Mouse (Mus musculus): Measurements from ENCODE around the gene Fgf13. TPM values are rescaled to one million over a fixed set of nuclear protein-coding genes. Genes with fewer than 3 reads are reported as not detected.

Gene Fgf13
- total RNA-seq, 1 experiment, result 1.3 TPM

DNA sequence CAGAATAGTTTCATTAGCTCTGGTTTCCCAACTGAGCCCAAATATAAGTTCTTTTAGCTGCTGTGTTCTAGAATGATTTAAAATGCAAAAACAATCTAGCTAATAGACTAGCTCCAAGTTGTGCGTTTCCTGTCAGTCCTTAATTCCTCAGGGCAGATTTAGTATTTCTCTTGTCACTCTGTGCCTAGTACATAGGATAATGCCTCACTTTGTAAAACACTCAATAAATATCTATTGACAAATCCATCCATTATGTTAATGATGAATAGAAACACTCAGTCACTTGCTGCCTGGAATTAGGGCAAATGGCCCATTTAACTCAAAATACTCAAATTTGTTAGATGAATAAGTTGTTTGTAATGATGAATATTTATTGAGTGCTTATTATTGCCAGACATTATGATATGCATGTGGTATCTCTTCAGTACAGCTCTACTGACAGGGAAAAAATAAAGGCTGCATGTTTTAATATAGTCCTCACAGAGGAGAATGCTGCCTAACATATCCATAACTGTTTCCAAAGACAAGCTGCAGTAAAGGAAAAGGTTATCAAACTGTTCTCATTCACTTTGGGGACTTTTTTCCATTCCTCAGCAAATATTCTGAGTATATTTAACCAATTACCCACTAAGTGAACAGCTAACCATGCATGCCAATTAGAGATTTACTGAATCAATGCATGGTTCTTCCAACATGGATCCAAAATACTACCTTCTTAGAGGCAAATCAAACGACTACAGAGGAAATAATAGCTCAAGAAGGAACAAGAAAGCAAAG, 327.0 kb downstream of the Fgf13 start:
- Histone ChIP-seq H3K4me1 (ENCODE audit: control insufficient read depth in 2 of 2, insufficient read depth in 2 of 2, low read length in 2 of 2, poor library complexity in 1 of 2) (no peaks in the 10 kb centered on the region), H3K36me3 (ENCODE audit: control insufficient read depth, insufficient read depth, low read length, poor library complexity, severe bottlenecking) (no peaks in the 10 kb centered on the region), H3K9me3 (ENCODE audit: control insufficient read depth, insufficient read depth, low read depth, low read length) (no peaks in the 10 kb centered on the region), H3K4me3 (ENCODE audit: insufficient read depth in 1 of 2, low read depth in 1 of 2, low read length in 2 of 2, poor library complexity in 1 of 2, severe bottlenecking in 1 of 2) (no peak overlapping the region), H3K9ac (ENCODE audit: insufficient read depth, low read depth, low read length, poor library complexity, severe bottlenecking) (no peak overlapping the region), H3K27ac (ENCODE audit: insufficient read depth, low read depth, low read length, poor library complexity, severe bottlenecking) (no peak overlapping the region)
- TF ChIP-seq ZNF384 (IDR thresholded peaks at IDR 0.05; ENCODE audit: low read depth, low read length) (no peak), HCFC1 (IDR thresholded peaks at IDR 0.05; ENCODE audit: borderline replicate concordance, insufficient read depth, low read length) (no peak), MAFK (IDR thresholded peaks at IDR 0.05; ENCODE audit: insufficient read depth, low read depth, low read length) (no peak), CHD2 (IDR thresholded peaks at IDR 0.05; ENCODE audit: low read depth, low read length) (no peak), ZC3H11A (IDR thresholded peaks at IDR 0.05; ENCODE audit: borderline replicate concordance, low read depth, low read length) (no peak)
- in situ Hi-C loops (cut with MboI; ENCODE audit: low sequenced_read_pairs in 2 of 2, unreplicated experiment in 2 of 2), result no loop called here
- no peak for DNase-seq (ENCODE audit: low read depth, low spot score)

DNA sequence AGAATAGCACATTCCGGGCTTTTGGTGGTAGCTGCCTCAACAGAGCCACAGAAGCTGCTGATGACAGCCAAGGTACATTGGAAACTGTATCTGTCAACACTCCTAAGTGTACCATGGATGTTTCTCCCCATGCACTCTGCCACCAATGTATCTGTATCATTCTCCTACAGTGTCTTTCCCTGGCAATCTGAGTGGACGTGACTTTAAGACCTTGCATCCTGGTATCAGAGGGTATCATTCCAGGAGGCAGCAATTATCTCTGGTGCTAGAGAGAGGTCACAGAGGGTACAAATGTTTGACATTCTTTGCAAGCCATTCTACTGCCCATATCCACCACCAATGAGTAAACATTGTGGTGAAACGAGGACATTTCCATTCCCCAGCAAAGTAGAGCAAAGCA, 347.2 kb downstream of the Fgf13 start:
- no peaks in the 10 kb centered on the region for H3K36me3 ChIP-seq (ENCODE audit: control insufficient read depth, insufficient read depth, low read length, poor library complexity, severe bottlenecking)
- in situ Hi-C loops (cut with MboI; ENCODE audit: low sequenced_read_pairs in 2 of 2, unreplicated experiment in 2 of 2), result no loop called here
- TF ChIP-seq MAFK (IDR thresholded peaks at IDR 0.05; ENCODE audit: insufficient read depth, low read depth, low read length) (no peak), HCFC1 (IDR thresholded peaks at IDR 0.05; ENCODE audit: borderline replicate concordance, insufficient read depth, low read length) (no peak), ZNF384 (IDR thresholded peaks at IDR 0.05; ENCODE audit: low read depth, low read length) (no peak), ZC3H11A (IDR thresholded peaks at IDR 0.05; ENCODE audit: borderline replicate concordance, low read depth, low read length) (no peak), CHD2 (IDR thresholded peaks at IDR 0.05; ENCODE audit: low read depth, low read length) (no peak)

GRCm38 (mm10) chrX:59201146-59201545, 366.7 kb downstream of the Fgf13 start:
- Histone ChIP-seq H3K9me3 (ENCODE audit: control insufficient read depth, insufficient read depth, low read depth, low read length) (no peaks in the 10 kb centered on the region), H3K4me1 (ENCODE audit: control insufficient read depth in 2 of 2, insufficient read depth in 2 of 2, low read length in 2 of 2, poor library complexity in 1 of 2) (no peaks in the 10 kb centered on the region), H3K27ac (ENCODE audit: insufficient read depth, low read depth, low read length, poor library complexity, severe bottlenecking) (no peak overlapping the region), H3K9ac (ENCODE audit: insufficient read depth, low read depth, low read length, poor library complexity, severe bottlenecking) (no peak overlapping the region), H3K4me3 (ENCODE audit: insufficient read depth in 1 of 2, low read depth in 1 of 2, low read length in 2 of 2, poor library complexity in 1 of 2, severe bottlenecking in 1 of 2) (no peak overlapping the region), H3K36me3 (ENCODE audit: control insufficient read depth, insufficient read depth, low read length, poor library complexity, severe bottlenecking) (no peaks in the 10 kb centered on the region)
- in situ Hi-C loops (cut with MboI; ENCODE audit: low sequenced_read_pairs in 2 of 2, unreplicated experiment in 2 of 2), result no loop called here
- no peak for DNase-seq (ENCODE audit: low read depth, low spot score)
- TF ChIP-seq ZNF384 (IDR thresholded peaks at IDR 0.05; ENCODE audit: low read depth, low read length) (no peak), ZC3H11A (IDR thresholded peaks at IDR 0.05; ENCODE audit: borderline replicate concordance, low read depth, low read length) (no peak), HCFC1 (IDR thresholded peaks at IDR 0.05; ENCODE audit: borderline replicate concordance, insufficient read depth, low read length) (no peak), MAFK (IDR thresholded peaks at IDR 0.05; ENCODE audit: insufficient read depth, low read depth, low read length) (no peak), CHD2 (IDR thresholded peaks at IDR 0.05; ENCODE audit: low read depth, low read length) (no peak)

More for the DNA sequence above, 347.2 kb downstream of the Fgf13 start:
- Histone ChIP-seq H3K4me3 (ENCODE audit: insufficient read depth in 1 of 2, low read depth in 1 of 2, low read length in 2 of 2, poor library complexity in 1 of 2, severe bottlenecking in 1 of 2) (no peak overlapping the region), H3K9ac (ENCODE audit: insufficient read depth, low read depth, low read length, poor library complexity, severe bottlenecking) (no peak overlapping the region), H3K4me1 (ENCODE audit: control insufficient read depth in 2 of 2, insufficient read depth in 2 of 2, low read length in 2 of 2, poor library complexity in 1 of 2) (no peaks in the 10 kb centered on the region), H3K9me3 (ENCODE audit: control insufficient read depth, insufficient read depth, low read depth, low read length) (no peaks in the 10 kb centered on the region), H3K27ac (ENCODE audit: insufficient read depth, low read depth, low read length, poor library complexity, severe bottlenecking) (no peak overlapping the region)
- DNase-seq (ENCODE audit: low read depth, low spot score), result no peak

DNA sequence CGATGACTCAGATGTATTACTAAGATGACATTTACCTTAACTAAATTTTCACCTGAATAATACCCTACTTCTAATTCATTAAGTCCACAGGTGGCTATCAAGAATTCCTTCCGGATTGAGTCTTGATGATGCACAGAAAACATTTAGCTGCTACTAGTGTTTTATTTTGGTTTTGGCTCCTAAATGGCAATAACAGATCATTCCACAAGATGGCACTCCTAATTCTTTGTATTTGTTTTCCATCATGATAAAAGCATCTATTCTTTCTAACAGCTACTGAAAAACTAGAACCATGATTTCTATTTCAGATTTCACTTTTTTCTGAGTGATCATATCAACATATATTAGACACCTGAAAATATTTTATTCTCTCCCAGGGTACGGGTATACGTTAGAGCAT, 373.7 kb downstream of the Fgf13 start:
- in situ Hi-C loops (cut with MboI; ENCODE audit: low sequenced_read_pairs in 2 of 2, unreplicated experiment in 2 of 2), result loop anchor here (25.0 kb wide), 3 partner anchors 418 to 1268 kb away; no protein-coding TSS in a partner anchor

More for the DNA sequence above, 373.7 kb downstream of the Fgf13 start:
- H3K36me3 ChIP-seq (ENCODE audit: control insufficient read depth, insufficient read depth, low read length, poor library complexity, severe bottlenecking), result no peaks in the 10 kb centered on the region
- no peak for DNase-seq (ENCODE audit: low read depth, low spot score)
- no peaks in the 10 kb centered on the region for H3K4me1 ChIP-seq (ENCODE audit: control insufficient read depth in 2 of 2, insufficient read depth in 2 of 2, low read length in 2 of 2, poor library complexity in 1 of 2)
- H3K27ac ChIP-seq (ENCODE audit: insufficient read depth, low read depth, low read length, poor library complexity, severe bottlenecking), result no peak overlapping the region
- no peaks in the 10 kb centered on the region for H3K9me3 ChIP-seq (ENCODE audit: control insufficient read depth, insufficient read depth, low read depth, low read length)
- H3K9ac ChIP-seq (ENCODE audit: insufficient read depth, low read depth, low read length, poor library complexity, severe bottlenecking), result no peak overlapping the region
- no peak overlapping the region for H3K4me3 ChIP-seq (ENCODE audit: insufficient read depth in 1 of 2, low read depth in 1 of 2, low read length in 2 of 2, poor library complexity in 1 of 2, severe bottlenecking in 1 of 2)
- TF ChIP-seq ZNF384 (IDR thresholded peaks at IDR 0.05; ENCODE audit: low read depth, low read length) (no peak), MAFK (IDR thresholded peaks at IDR 0.05; ENCODE audit: insufficient read depth, low read depth, low read length) (no peak), ZC3H11A (IDR thresholded peaks at IDR 0.05; ENCODE audit: borderline replicate concordance, low read depth, low read length) (no peak), HCFC1 (IDR thresholded peaks at IDR 0.05; ENCODE audit: borderline replicate concordance, insufficient read depth, low read length) (no peak), CHD2 (IDR thresholded peaks at IDR 0.05; ENCODE audit: low read depth, low read length) (no peak)
